Mouse (Mus musculus): Measurements from ENCODE around the gene Ube2c.
"Not testable (repeated sequence)": the region's sequence is repeated elsewhere in the genome, so short reads cannot be mapped to it uniquely, and the experiment has no call there.

Gene Ube2c

GRCm38 (mm10) chr2:164786388-164786885, 16.7 kb downstream of the Ube2c start:
- intact Hi-C loops (cut with DNase I) = loop anchor here (5.0 kb wide), 1 partner anchor 39 kb away; the partner anchor contains the start of genes Dnttip1 and Wfdc3

- intact Hi-C loops (cut with DNase I) = loop anchor here (5.0 kb wide), 1 partner anchor 40 kb away; the partner anchor contains the start of genes Dnttip1 and Wfdc3
Observed at GRCm38 (mm10) chr2:164787032-164787431, 17.3 kb downstream of the Ube2c start.

- intact Hi-C loops (cut with DNase I) = loop anchor here (5.0 kb wide), 1 partner anchor 40 kb away; the partner anchor contains the start of genes Dnttip1 and Wfdc3
Observed at GRCm38 (mm10) chr2:164787779-164788178, 18.1 kb downstream of the Ube2c start.

- intact Hi-C loops (cut with DNase I) = loop anchor here (5.0 kb wide), 1 partner anchor 41 kb away; the partner anchor contains the start of genes Dnttip1 and Wfdc3
Observed at GRCm38 (mm10) chr2:164788411-164788810, 18.7 kb downstream of the Ube2c start.

GRCm38 (mm10) chr2:164790451-164790850, 20.8 kb downstream of the Ube2c start:
- intact Hi-C loops (cut with DNase I) = no loop called here

GRCm38 (mm10) chr2:164791841-164792261, 22.2 kb downstream of the Ube2c start:
- intact Hi-C loops (cut with DNase I) = no loop called here

- intact Hi-C loops (cut with DNase I) = no loop called here
Observed at GRCm38 (mm10) chr2:164792400-164793190, 22.9 kb downstream of the Ube2c start.

GRCm38 (mm10) chr2:164793236-164793635, 23.5 kb downstream of the Ube2c start:
- intact Hi-C loops (cut with DNase I) = no loop called here

- intact Hi-C loops (cut with DNase I) = no loop called here
Observed at GRCm38 (mm10) chr2:164793772-164794171, 24.1 kb downstream of the Ube2c start.

GRCm38 (mm10) chr2:164794293-164794692, 24.6 kb downstream of the Ube2c start:
- intact Hi-C loops (cut with DNase I) = no loop called here

GRCm38 (mm10) chr2:164795868-164796267, 26.2 kb downstream of the Ube2c start:
- intact Hi-C loops (cut with DNase I) = no loop called here

- intact Hi-C loops (cut with DNase I) = not testable (repeated sequence)
Observed at GRCm38 (mm10) chr2:164798554-164798953, 28.9 kb downstream of the Ube2c start.

- intact Hi-C loops (cut with DNase I) = no loop called here
Observed at GRCm38 (mm10) chr2:164800252-164801004, 30.7 kb downstream of the Ube2c start.

GRCm38 (mm10) chr2:164803201-164803920, 33.7 kb downstream of the Ube2c start:
- intact Hi-C loops (cut with DNase I) = no loop called here

GRCm38 (mm10) chr2:164803921-164804313, 34.2 kb downstream of the Ube2c start:
- intact Hi-C loops (cut with DNase I) = no loop called here

GRCm38 (mm10) chr2:164804533-164805331, 35.0 kb downstream of the Ube2c start, which contains the start of the genes Acot8 and Zswim3:
Acot8 (minus strand) TSS chr2:164804882.
Zswim3 (plus strand) TSS chr2:164805098.
- intact Hi-C loops (cut with DNase I) = no loop called here

- intact Hi-C loops (cut with DNase I) = no loop called here
Observed at GRCm38 (mm10) chr2:164805332-164805718, 35.6 kb downstream of the Ube2c start.

GRCm38 (mm10) chr2:164806614-164807013, 36.9 kb downstream of the Ube2c start:
- intact Hi-C loops (cut with DNase I) = no loop called here

- intact Hi-C loops (cut with DNase I) = no loop called here
Observed at GRCm38 (mm10) chr2:164813557-164813956, 43.9 kb downstream of the Ube2c start.

GRCm38 (mm10) chr2:164815348-164815747, 45.6 kb downstream of the Ube2c start:
- intact Hi-C loops (cut with DNase I) = no loop called here

All from adrenal gland (tissue).